Mouse (Mus musculus) liver, embryonic 12.5 days (tissue): Measurements from ENCODE around the gene Mfsd6. TPM values are rescaled to one million over a fixed set of nuclear protein-coding genes. Genes with fewer than 3 reads are reported as not detected.

ENCODE experiments used
- ATAC-seq: fragments of 200-750 bp; cut with Nextera tagmentation; 2 replicates; pipeline ENCODE4 v1.8.0; 2017; ENCODE audit warnings: moderate number of reproducible peaks, mild to moderate bottlenecking, moderate library complexity
- H3K27ac ChIP-seq: fragments of 300-500 bp; sonication (generic); 2 replicates; pipeline ENCODE4 v1.5.1; 2016; ENCODE audit warnings: mild to moderate bottlenecking
- H3K27me3 ChIP-seq: fragments of 300-500 bp; sonication (generic); replicated peaks from 2 replicates; pipeline ENCODE4 v1.6.1; 2016; ENCODE audit warnings: mild to moderate bottlenecking, moderate library complexity
- H3K36me3 ChIP-seq: fragments of 300-500 bp; sonication (generic); 2 replicates; pipeline ENCODE4 v1.6.1; 2016; ENCODE audit warnings: mild to moderate bottlenecking, moderate library complexity
- H3K4me1 ChIP-seq: fragments of 300-500 bp; sonication (generic); 2 replicates; pipeline ENCODE4 v1.6.1; 2016
- H3K4me2 ChIP-seq: fragments of 300-500 bp; sonication (generic); 2 replicates; pipeline ENCODE4 v1.6.1; 2016; ENCODE audit warnings: mild to moderate bottlenecking, moderate library complexity
- H3K4me3 ChIP-seq: fragments of 300-500 bp; sonication (generic); 2 replicates; pipeline ENCODE4 v1.5.1; 2016; ENCODE audit warnings: mild to moderate bottlenecking, moderate library complexity
- H3K9ac ChIP-seq: fragments of 300-500 bp; sonication (generic); 2 replicates; pipeline ENCODE4 v1.6.1; 2016; ENCODE audit warnings: mild to moderate bottlenecking, moderate library complexity
- H3K9me3 ChIP-seq: fragments of 300-500 bp; sonication (generic); replicated peaks from 2 replicates; pipeline ENCODE4 v1.6.1; 2016; ENCODE audit warnings: mild to moderate bottlenecking, moderate library complexity
- WGBS: fragments of 180-500 bp; shearing (Covaris S2); methylation state at CpG from one replicate; pipeline ENCODE4 v1.1.7; 2016; ENCODE audit not compliant: insufficient replicate concordance; 5-methylcytosine and 5-hydroxymethylcytosine counted together
- polyA plus RNA-seq: library from polyadenylated mRNA; unstranded; fragments of >200 nt; fragmentation: Nextera tagmentation; extraction: Ambion mirVana; gene quantifications from 2 replicates; pipeline ENCODE4 v1.2.1, GENCODE M21; 2016

Mfsd6 gene
- 0.25 and 0.59 TPM in 2 replicates for polyA plus RNA-seq

DNA sequence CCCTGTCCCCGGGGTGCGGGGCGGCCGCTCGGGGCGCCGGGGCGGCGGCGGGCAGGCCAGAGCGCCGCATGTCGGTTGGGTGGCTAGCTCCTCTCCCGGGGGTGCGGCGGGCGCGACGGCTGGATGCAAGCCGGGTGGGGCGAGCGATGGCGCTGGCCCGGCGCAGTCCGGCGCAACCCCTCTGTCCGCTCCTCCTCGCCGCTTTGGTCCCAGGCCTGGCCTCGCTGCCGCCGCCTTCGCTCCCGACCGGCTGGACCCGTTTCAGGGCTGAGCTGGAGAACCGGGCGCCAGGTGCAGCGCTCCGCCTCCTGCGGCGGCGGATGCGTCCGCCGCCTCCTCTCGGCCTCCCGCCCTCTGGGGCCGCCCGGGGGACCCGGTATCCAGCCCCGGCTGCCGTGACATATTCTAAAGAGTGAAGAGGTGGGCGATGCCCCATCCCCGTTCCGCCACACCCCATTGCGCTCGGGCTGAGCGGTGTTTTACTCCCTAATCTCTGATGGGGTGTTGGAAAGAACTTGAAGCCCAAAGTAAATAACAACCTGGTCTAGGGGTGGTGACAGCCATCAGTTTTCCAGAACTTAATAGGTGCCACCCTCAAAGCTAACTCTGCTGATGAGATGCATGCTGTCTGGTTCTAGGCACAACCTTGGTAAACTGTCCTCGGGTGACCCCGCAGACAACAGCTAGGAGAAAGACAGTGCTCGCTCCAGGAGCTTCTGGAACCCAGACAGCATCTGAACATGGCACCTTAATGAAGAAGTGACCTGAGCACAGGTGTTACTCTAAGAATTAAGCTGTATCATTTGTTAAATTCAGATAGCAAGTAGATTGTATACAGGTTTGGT lies at the start of gene Mfsd6:
TSS of gene Mfsd6 (minus strand) at position 407 of the 845 bp plus-strand sequence.
- Histone ChIP-seq H3K4me3 (peak within 1 kb of the TSS; percentile 67), H3K4me2 (peak within 1 kb of the TSS; percentile 92), H3K4me1 (peaks cover 7% of the 10 kb centered on the region), H3K9me3 (no peaks in the 10 kb centered on the region), H3K27me3 (peaks cover 35% of the 10 kb centered on the region), H3K27ac (no peak within 1 kb of the TSS), H3K9ac (peak within 1 kb of the TSS; percentile 63), H3K36me3 (no peaks in the 10 kb centered on the region)
- ATAC-seq: 0 out of 2 replicates have a peak, but pooled peaks have one; percentile 35
- 2% methylated on average over 52 of the region's 63 CpGs for WGBS

DNA sequence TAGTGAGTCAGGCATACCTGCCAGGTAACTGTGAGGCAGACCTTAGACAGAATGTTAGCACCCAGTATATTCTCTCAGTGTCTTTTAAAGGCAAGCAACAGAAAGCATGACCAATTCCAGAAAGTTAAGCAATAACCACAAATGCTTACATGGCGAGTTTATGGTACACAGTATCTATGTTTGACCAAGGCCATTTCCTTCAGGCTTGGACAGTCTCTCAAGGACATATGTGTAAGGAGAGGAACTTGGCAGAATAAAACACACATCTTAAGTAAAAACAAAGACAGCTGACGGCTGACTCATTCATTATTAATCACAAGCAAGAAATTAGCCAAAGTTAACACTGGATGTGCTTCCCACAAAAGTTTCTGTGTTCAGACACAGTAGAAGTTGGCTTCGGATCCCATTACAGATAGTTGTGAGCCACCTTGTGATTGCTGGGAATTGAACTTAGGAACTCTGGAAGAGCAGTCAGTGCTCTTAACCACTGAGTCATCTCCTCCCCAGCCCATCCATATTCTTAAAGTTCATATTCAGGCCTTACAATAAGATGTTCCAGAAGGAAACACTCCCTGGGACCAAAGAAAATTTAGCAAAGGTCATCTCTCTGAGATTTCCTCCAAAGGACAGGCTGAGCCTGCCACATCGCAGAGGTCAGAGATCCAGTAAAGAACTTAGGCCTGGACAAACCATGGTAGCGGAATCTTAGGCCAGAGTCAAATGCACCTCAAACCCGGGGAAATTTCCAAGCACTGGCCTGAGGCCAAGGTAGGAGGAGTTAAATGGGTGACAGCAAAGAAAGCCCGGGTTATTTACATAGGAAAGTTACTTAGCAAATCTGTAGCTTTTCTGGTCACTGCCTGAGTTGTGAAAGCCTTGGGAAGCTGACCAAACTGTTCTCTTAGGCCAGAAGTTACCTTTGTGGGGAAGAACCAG lies 38.2 kb upstream of the Mfsd6 start:
- no peak overlapping the region for H3K4me3 ChIP-seq
- H3K27ac ChIP-seq: no peak overlapping the region
- 61% methylated on average over 7 of the region's 7 CpGs for WGBS
- no peak overlapping the region for H3K9ac ChIP-seq
- H3K36me3 ChIP-seq: no peaks in the 10 kb centered on the region
- H3K4me2 ChIP-seq: no peak overlapping the region
- H3K9me3 ChIP-seq: no peaks in the 10 kb centered on the region
- no peak for ATAC-seq
- no peaks in the 10 kb centered on the region for H3K27me3 ChIP-seq
- peaks cover 3% of the 10 kb centered on the region; the same call in 1 of the 2 replicates for H3K4me1 ChIP-seq

GRCm38 (mm10) chr1:52763894-52764809 lies 36.9 kb upstream of the Mfsd6 start:
- Histone ChIP-seq H3K9ac (no peak overlapping the region), H3K27ac (no peak overlapping the region), H3K36me3 (no peaks in the 10 kb centered on the region), H3K27me3 (no peaks in the 10 kb centered on the region), H3K4me3 (no peak overlapping the region), H3K9me3 (no peaks in the 10 kb centered on the region), H3K4me1 (peaks cover 3% of the 10 kb centered on the region; the same call in 1 of the 2 replicates), H3K4me2 (peak overlapping the region; percentile 42)
- 50% methylated on average over 4 of the region's 4 CpGs for WGBS
- no peak for ATAC-seq

DNA sequence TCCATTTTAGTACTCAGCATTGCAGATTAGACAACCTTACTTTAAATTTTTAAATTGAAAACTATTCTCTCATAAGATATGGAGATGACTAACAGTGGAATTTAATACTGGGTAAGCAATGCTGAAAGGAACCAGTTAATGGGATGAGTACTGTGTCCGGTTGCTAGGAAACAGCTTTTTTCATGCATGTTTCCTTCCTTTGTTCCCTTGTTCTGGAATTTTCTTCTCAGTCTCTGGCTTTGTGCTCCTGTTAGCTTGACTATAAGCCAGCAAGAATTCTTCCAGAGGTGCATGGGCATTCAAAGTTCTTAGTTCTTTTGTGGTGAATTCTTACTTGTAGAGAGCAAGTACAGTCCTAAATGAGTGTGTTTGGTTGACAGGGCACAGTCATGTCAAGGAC lies 30.9 kb upstream of the Mfsd6 start:
- no peak for ATAC-seq
- Histone ChIP-seq H3K9me3 (no peaks in the 10 kb centered on the region), H3K4me1 (peaks cover 1% of the 10 kb centered on the region; the same call in 1 of the 2 replicates), H3K27me3 (no peaks in the 10 kb centered on the region), H3K9ac (no peak overlapping the region), H3K27ac (no peak overlapping the region), H3K4me2 (no peak overlapping the region), H3K4me3 (no peak overlapping the region), H3K36me3 (no peaks in the 10 kb centered on the region)
- WGBS: 74% methylated on average over 1 of the region's 1 CpGs

- no peak overlapping the region for H3K4me2 ChIP-seq
- ATAC-seq: no peak
- no peak overlapping the region for H3K4me3 ChIP-seq
- no peaks in the 10 kb centered on the region for H3K9me3 ChIP-seq
- peaks cover 9% of the 10 kb centered on the region; the same call in 1 of the 2 replicates for H3K4me1 ChIP-seq
- H3K9ac ChIP-seq: no peak overlapping the region
- no peak overlapping the region for H3K27ac ChIP-seq
- H3K27me3 ChIP-seq: no peaks in the 10 kb centered on the region
- H3K36me3 ChIP-seq: no peaks in the 10 kb centered on the region
- 63% methylated on average over 1 of the region's 1 CpGs for WGBS
Measured at GRCm38 (mm10) chr1:52754331-52754730, 27.1 kb upstream of the Mfsd6 start.

DNA sequence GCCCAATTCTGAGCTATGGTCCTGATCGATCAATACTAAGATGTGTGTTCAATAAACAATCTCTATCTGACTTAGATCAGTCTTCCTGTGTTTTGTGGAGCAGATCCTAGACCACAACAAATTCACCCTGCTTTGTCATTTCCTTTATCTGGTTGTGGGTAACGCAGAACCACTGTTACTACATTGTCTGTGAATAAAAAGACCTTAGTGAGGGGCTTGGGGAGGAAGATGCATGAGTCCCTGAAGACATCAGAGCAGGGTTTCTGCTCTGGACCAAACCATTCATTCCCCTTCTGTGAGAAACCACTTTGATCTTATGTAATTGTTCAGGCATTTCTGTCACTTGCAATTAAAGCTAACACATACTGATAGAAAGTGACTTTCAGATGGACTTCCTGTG lies 26.6 kb upstream of the Mfsd6 start:
- ATAC-seq: no peak
- 31% methylated on average over 2 of the region's 2 CpGs for WGBS
- no peaks in the 10 kb centered on the region for H3K9me3 ChIP-seq
- no peak overlapping the region for H3K4me3 ChIP-seq
- H3K9ac ChIP-seq: no peak overlapping the region
- H3K36me3 ChIP-seq: no peaks in the 10 kb centered on the region
- peaks cover 9% of the 10 kb centered on the region; the same call in 1 of the 2 replicates for H3K4me1 ChIP-seq
- H3K4me2 ChIP-seq: no peak overlapping the region
- H3K27me3 ChIP-seq: no peaks in the 10 kb centered on the region
- H3K27ac ChIP-seq: no peak overlapping the region

GRCm38 (mm10) chr1:52752706-52753105 lies 25.4 kb upstream of the Mfsd6 start:
- no peaks in the 10 kb centered on the region for H3K9me3 ChIP-seq
- no peak overlapping the region for H3K4me3 ChIP-seq
- no peaks in the 10 kb centered on the region for H3K36me3 ChIP-seq
- H3K27ac ChIP-seq: no peak overlapping the region
- ATAC-seq: peak; percentile 54; the same call in 1 of the 2 replicates
- H3K4me1 ChIP-seq: peaks cover 9% of the 10 kb centered on the region; the same call in 1 of the 2 replicates
- no peak overlapping the region for H3K4me2 ChIP-seq
- 20% methylated on average over 3 of the region's 3 CpGs for WGBS
- H3K27me3 ChIP-seq: no peaks in the 10 kb centered on the region
- no peak overlapping the region for H3K9ac ChIP-seq

DNA sequence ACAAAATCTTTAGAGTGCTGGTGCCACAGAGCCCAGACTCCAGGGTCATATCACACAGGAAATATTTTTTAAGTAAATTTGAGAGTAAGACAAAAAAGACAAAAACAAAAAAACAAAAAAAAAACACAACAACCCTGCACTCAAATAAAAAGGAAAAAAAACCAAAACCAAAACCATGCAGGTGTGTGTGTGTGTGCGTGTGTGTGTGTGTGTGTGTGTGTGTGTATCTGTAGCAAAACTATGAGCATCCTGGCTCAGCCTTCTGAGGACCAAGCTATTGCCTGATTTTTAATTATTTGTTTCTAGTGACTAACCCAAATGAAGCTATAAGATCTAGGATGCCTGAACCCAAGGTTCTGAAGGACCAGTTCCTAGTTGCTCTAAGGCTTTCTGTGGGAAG lies 24.4 kb upstream of the Mfsd6 start:
- no peak overlapping the region for H3K9ac ChIP-seq
- H3K4me2 ChIP-seq: no peak overlapping the region
- no peaks in the 10 kb centered on the region for H3K9me3 ChIP-seq
- H3K27me3 ChIP-seq: no peaks in the 10 kb centered on the region
- H3K4me3 ChIP-seq: no peak overlapping the region
- 56% methylated on average over 1 of the region's 1 CpGs for WGBS
- H3K4me1 ChIP-seq: peaks cover 9% of the 10 kb centered on the region; the same call in 1 of the 2 replicates
- no peaks in the 10 kb centered on the region for H3K36me3 ChIP-seq
- H3K27ac ChIP-seq: no peak overlapping the region
- no peak for ATAC-seq

GRCm38 (mm10) chr1:52749978-52750377 lies 22.7 kb upstream of the Mfsd6 start:
- peak; percentile 76 for ATAC-seq
- H3K9ac ChIP-seq: no peak overlapping the region
- no peaks in the 10 kb centered on the region for H3K36me3 ChIP-seq
- no peaks in the 10 kb centered on the region for H3K9me3 ChIP-seq
- H3K4me1 ChIP-seq: peaks cover 9% of the 10 kb centered on the region; the same call in 1 of the 2 replicates
- H3K27me3 ChIP-seq: no peaks in the 10 kb centered on the region
- WGBS: 56% methylated on average over 1 of the region's 1 CpGs
- H3K27ac ChIP-seq: no peak overlapping the region
- H3K4me2 ChIP-seq: no peak overlapping the region
- no peak overlapping the region for H3K4me3 ChIP-seq

GRCm38 (mm10) chr1:52748260-52748659 lies 21.0 kb upstream of the Mfsd6 start:
- Histone ChIP-seq H3K9me3 (no peaks in the 10 kb centered on the region), H3K4me2 (no peak overlapping the region), H3K27me3 (no peaks in the 10 kb centered on the region), H3K9ac (no peak overlapping the region), H3K4me1 (peaks cover 9% of the 10 kb centered on the region; the same call in 1 of the 2 replicates), H3K4me3 (no peak overlapping the region), H3K36me3 (no peaks in the 10 kb centered on the region), H3K27ac (no peak overlapping the region)
- 17% methylated on average over 3 of the region's 3 CpGs for WGBS
- no peak for ATAC-seq

DNA sequence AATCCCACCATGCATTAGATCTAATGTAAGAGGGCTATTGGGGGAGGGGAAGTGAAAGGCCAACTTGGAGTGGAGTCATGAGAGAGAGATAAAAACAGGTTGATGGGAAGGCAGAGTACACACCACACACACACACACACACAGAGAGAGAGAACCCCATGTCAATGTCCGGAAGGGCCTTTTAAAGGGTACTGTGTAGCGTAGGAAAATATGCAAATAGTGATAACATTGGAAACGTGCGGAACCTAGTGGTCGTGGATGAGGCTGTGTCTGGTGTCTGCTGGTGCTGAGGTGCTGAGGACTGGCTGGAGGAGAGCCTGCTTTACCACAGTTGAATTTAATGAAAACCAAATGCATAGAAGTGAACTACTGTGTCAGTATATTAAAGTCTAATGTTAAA lies 15.3 kb upstream of the Mfsd6 start:
- whole genome bisulfite sequencing: 59% methylated on average over 5 of the region's 5 CpGs
- Histone ChIP-seq H3K27me3 (no peaks in the 10 kb centered on the region), H3K4me3 (no peak overlapping the region), H3K9ac (no peak overlapping the region), H3K4me2 (no peak overlapping the region), H3K27ac (no peak overlapping the region), H3K9me3 (no peaks in the 10 kb centered on the region), H3K4me1 (no peaks in the 10 kb centered on the region), H3K36me3 (no peaks in the 10 kb centered on the region)
- no peak for ATAC-seq
